Mouse (Mus musculus): ENCODE data around the gene Ppil2.

- TF ChIP-seq CTCF (IDR thresholded peaks at IDR 0.05; ENCODE audit: low read depth) (no peak), EP300 (optimal IDR thresholded peaks at IDR 0.05) (no peak)
Observed at GRCm38 (mm10) chr16:17086241-17086640, 24.8 kb downstream of the Ppil2 start.
